Mouse (Mus musculus) cerebral cortex, adult 2 months (tissue): ENCODE data around the gene Cdc14b.

Experiments used
- WGBS: fragments of 180-500 bp; shearing (Covaris S2); methylation state at CpG from one replicate; pipeline ENCODE4 v1.1.7; 2018; 5-methylcytosine and 5-hydroxymethylcytosine counted together

The Cdc14b gene

DNA sequence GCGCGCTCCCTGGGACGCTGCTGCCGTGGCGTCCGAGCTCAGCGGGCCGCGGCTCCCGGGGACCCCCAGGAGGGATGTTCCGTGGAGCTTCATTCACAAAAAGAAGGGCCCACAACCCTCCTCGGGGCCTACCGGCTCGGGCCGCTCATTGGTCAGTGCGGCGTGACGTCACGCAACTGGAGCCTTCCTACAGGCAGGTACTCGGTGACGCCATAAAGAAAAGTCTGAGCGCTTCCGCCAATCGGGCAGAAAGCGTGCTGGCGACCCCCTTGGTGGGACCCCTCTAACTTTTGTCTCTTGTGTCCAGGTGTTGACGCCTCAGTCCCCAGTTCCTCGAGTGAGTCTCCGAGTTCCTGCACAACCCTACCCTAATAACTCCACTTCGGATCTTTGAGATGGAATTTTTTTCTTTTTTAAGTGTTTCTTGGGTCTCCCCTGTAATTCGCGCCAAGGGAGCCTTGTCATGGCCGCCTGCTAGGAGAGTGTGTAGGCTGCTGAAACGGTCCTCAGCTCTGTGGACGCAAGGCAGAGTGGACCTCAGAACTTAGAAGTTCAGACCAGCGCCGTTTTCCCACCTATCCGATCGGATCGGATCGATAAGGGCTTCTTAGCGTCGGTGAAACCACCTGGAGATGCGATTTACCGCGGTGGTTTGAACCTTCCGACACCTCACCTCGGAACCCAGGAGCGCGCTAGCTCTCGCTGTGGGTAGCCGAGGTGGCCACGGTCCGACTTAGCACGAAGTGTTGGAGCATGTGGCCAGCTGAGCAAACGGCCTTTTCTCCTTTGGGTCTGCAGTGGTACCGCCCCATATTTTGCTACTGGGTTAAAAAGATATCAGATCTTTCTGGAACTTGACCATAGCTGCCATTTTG, at the start of gene Cdc14b:
Gene Cdc14b (minus strand): TSS at position 412 of the 875 bp plus-strand sequence.
- 3% methylated on average over 57 of the region's 57 CpGs for WGBS

DNA sequence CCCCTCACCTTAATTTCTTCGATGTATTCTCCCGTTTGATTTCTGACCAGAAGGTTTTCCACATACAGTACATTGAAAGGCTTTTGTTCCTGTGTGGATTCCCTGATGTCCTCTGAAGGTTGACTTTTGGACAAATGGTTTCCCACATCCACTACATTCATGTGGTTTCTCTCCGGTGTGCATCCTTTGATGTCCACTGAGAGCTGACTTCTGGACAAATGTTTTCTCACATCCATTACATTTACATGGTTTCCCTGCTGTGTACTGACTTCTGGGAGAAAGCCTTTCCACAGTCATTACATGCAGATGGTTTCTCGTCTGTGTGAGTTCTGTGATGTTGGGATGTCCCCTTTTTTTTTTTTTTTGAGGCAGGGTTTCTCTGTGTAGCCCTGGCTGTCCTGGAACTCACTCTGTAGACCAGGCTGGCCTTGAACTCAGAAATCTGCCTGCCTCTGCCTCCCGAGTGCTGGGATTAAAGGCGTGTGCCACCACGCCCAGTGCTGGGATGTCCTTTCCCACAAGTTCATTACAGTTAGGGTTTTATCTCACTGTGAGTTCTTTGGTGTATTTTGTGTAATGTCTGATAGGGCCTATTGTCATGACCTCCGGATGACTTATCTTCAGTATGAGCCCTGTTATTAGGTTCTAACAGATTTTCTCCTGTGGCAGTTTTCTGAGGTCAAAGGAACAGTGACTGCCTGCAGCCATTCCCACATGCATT, 47.6 kb upstream of the Cdc14b start:
- WGBS: 88% methylated on average over 8 of the region's 8 CpGs

DNA sequence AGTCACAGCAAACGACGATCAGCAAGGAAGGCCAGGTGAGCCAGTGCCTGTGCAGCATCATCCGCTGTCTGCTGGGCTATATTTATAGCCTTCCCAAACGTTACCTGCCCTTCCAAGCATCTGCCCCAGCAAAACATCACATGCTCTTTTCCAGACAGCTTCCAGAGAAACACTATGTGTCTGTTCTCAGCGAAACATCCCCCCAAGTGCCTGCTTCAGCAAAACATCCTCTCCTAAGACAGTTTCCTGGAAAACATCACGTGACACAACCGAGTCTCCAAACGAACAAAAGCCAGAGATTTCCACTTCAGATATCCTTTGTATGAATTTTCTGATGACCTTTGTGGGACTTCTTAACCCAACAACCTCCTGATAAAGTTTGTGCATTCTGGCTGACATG, 45.2 kb upstream of the Cdc14b start:
- 73% methylated on average over 8 of the region's 8 CpGs for WGBS

GRCm38 (mm10) chr13:64318355-64318754, 43.3 kb upstream of the Cdc14b start:
- WGBS: 63% methylated on average over 2 of the region's 2 CpGs

- WGBS: under 1% methylated on average over 3 of the region's 3 CpGs
Observed at GRCm38 (mm10) chr13:64315483-64316050, 40.5 kb upstream of the Cdc14b start.

DNA sequence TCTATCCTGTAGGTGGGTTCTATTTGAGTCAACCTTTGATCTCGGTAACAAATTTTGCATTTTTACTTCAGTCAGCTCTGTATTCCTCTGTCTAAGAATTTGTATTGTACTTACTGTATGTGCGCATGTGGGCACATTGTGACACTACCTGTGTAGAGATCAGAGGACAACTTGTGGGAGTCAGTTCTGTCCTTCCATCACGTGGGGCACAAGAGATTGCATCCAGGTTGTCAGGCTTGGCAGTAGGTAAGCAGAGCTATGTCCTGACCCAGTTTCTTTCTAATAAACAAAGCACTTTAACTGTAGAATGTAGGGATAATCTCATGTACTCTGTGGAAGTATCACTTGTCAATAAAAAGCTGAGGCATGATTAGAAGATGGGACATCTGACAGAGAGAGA, 39.0 kb upstream of the Cdc14b start:
- 78% methylated on average over 3 of the region's 3 CpGs for WGBS

DNA sequence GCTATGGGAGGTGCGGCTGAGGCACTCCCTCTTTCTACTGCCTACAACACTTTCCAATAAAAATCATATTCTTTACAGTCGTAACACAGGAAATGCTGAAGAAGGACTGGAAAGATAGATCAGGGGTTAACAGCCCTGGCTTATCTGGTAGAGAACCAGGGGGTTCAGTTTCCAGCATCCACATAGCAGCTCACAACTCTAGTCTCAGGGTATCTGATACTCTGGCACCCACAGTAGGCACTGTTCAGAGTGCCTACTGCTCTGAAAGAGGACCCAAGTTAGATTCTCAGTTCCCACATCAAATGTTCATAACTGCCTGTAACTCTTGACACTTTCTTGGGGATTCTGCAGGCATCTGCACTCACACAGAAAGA, 37.8 kb upstream of the Cdc14b start:
- 2% methylated on average over 2 of the region's 2 CpGs for WGBS

DNA sequence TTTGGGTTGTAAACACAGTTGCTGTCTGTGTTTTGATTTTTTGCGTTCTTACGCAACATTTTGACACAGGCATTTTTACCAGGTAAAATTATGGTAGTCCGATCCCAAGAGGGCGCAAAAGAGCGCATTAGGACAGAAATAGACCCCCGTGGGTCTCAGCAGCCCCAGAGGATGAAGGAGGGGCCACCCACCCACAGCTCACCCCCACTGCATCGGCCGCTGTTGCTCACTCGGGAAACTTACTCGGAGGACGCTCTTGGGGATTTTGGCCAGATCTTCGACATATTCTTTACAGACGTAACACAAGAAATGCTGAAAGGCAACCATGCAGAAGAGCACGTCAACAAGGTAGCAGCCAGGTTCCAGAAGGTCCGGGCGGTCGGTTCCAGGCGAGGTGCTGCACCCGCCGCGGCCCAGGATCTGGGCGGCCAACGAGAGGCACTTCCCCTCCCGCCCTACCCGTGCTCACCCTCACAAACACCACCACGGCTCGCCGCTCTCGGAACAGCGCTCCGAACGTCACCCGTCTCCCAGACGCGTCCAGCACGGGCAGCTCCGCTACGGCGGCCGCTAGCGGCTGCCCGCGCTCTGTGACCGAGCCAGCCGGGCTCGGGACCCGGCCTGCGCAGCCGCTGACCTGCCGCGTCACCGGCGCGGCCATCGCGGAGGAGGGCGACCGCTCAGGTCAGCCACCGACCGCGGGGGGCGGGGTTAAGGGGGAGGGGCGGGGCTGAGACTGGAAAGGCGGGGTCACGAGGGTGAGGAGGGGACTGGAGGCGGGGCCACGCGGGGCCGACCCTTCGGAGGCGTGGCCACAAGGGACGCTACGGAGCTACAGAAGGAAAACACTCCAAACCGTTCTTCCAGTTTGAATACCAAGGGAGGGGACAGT, 37.2 kb upstream of the Cdc14b start, which contains the start of gene Aaed1:
Gene Aaed1 (minus strand): TSS at position 687 of the 892 bp plus-strand sequence.
- WGBS: under 1% methylated on average over 71 of the region's 74 CpGs

GRCm38 (mm10) chr13:64311266-64311665, 36.2 kb upstream of the Cdc14b start:
- WGBS: 49% methylated on average over 1 of the region's 1 CpGs

DNA sequence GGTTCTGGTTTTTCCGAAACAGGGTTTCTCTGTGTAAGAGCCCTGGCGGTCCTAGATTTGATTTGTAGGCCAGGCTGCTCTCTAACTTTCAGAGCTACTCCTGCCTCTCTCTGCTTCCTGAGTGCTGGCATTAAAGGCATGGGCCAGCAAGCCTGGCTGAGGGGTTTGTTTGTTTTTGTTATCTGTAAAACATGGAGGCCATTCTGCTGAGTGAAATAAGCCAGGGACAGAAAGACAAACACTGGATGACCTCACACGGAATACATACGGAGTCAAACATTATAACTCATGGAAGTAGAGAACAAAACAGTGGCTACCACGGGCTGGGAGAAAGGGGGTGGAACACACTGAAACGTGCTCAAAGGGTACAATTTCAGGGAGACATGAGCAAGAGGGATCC, 35.5 kb upstream of the Cdc14b start:
- 73% methylated on average over 6 of the region's 6 CpGs for WGBS

DNA sequence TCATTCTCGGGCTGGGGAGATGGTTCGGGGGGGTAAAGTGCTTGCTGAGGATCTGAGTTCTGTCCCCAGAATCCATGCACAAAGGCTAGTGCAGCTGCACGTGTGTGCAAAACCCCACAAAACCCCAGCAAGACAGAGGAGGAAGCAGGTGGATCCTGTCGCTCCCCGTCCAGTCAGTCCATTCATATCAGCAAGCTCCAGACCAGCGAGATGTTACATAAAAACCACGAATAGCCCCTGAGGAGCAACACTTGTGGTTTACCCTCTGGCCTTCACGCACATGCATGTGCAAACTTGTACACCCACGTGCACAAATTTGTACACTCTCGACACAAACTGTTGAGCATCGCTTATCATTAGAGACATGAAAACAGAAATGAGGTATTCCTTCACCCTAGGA, 34.8 kb upstream of the Cdc14b start:
- 76% methylated on average over 11 of the region's 11 CpGs for WGBS

- WGBS: 43% methylated on average over 5 of the region's 5 CpGs
Observed at GRCm38 (mm10) chr13:64309036-64309435, 33.9 kb upstream of the Cdc14b start.

DNA sequence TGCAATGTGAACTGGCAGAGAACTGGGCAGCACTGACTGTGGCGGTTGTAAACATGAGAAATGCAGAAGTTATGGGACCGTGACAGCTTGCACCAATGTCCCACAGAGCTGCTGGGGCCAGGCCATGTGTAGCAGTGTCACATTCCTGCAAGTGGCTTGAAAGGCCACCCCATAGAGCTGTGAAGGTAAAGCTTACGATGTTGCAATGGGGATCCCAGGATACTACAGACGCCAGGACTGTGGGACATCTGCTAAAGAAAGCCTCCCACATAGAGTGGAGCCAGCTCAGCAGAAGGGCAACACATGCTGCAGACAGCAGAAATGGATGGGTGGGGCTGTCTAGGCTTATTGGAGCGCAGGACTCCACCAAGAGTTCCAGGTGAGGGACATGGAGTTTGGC, 32.4 kb upstream of the Cdc14b start:
- WGBS: 77% methylated on average over 5 of the region's 5 CpGs

GRCm38 (mm10) chr13:64306078-64306477, 31.0 kb upstream of the Cdc14b start:
- WGBS: 66% methylated on average over 3 of the region's 3 CpGs

- 86% methylated on average over 1 of the region's 1 CpGs for WGBS
Observed at GRCm38 (mm10) chr13:64299069-64299468, 24.0 kb upstream of the Cdc14b start.

DNA sequence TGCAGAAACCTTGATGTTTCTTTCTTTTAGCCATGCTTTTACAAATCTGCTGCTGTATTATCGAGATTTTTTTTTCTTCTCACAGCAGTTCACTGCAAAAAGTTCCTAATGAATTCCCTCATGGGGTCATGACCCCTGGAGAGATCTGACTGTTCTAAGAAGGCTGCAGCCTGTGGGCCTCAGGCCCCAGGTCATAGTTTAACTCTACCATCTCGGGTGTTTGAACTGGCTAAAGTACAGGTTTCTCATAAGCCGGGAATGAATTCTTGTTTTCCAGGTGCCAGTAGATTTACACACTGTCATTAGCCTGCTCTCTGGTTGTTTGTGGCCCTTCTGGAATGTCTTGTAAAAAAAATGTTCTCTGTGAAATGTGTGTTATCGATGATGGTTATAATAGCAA, 11.7 kb upstream of the Cdc14b start:
- WGBS: 85% methylated on average over 4 of the region's 4 CpGs

GRCm38 (mm10) chr13:64286321-64286720, 11.2 kb upstream of the Cdc14b start:
- WGBS: 77% methylated on average over 4 of the region's 4 CpGs

- 97% methylated on average over 2 of the region's 2 CpGs for WGBS
Observed at GRCm38 (mm10) chr13:64284676-64285075, 9.6 kb upstream of the Cdc14b start.

DNA sequence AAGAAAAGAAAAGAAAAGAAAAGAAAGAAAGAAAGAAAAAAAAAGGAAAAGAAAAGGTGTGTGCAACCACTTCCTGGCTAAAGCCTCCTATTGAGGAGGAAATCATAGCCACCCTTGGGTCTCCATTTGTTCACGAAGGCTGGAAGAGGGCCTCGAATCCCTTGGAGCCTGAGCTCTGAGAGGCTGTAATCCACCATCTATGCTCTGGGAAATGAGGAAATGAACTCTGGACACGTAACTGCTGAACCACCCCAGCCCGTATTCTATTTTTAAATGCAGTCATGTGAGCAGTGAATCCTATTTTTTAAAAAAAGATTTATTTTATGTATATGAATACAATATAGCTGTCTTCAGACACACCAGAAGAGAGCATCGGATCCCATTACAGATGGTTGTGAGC, 5.8 kb upstream of the Cdc14b start:
- WGBS: 91% methylated on average over 5 of the region's 5 CpGs

DNA sequence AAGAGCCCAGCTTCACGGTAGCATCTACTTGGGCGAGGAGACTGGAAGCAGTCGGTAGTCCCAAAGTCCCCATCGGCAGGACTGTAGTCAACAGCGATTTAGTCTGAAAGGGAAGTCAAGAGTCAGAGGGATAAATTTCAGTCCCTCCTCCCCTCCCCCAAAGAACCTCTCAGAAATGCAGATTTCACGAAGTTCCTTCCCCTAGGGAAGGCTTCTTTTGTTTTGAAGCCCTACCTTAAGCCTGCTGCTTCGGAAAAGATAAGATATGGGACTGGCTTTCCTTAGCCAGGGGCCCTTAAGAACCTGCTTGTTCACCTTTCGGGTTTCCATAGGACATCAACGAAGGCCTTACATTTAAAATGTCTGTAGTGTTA, 651 bp upstream of the Cdc14b start:
- WGBS: 48% methylated on average over 9 of the region's 9 CpGs
